Mouse (Mus musculus): ENCODE results near the gene Egfl8.
A peak's percentile ranks its signal among the peaks of the same experiment; 100 is the strongest.

Egfl8 gene

GRCm38 (mm10) chr17:34648141-34648890 lies 32.5 kb upstream of the Egfl8 start:
- DNase-seq (ENCODE audit: low spot score): no peak

GRCm38 (mm10) chr17:34646906-34647787 lies 31.4 kb upstream of the Egfl8 start, which contains the start of gene Atf6b:
Atf6b (plus strand) TSS chr17:34647146.
- DNase-seq (ENCODE audit: low spot score): peak; percentile 94

GRCm38 (mm10) chr17:34645831-34646511 lies 30.2 kb upstream of the Egfl8 start:
- no peak for DNase-seq (ENCODE audit: low spot score)

- no peak for DNase-seq (ENCODE audit: low spot score)
These were observed 29.6 kb upstream of the Egfl8 start for GRCm38 (mm10) chr17:34645256-34645829.

- DNase-seq (ENCODE audit: low spot score): peak; percentile 98
These were observed 28.8 kb upstream of the Egfl8 start, which contains the start of gene Fkbpl for GRCm38 (mm10) chr17:34644608-34645007. Fkbpl (plus strand) TSS chr17:34644764.

GRCm38 (mm10) chr17:34643944-34644343 lies 28.2 kb upstream of the Egfl8 start:
- DNase-seq (ENCODE audit: low spot score): no peak

GRCm38 (mm10) chr17:34643379-34643778 lies 27.6 kb upstream of the Egfl8 start:
- no peak for DNase-seq (ENCODE audit: low spot score)

- no peak for DNase-seq (ENCODE audit: low spot score)
These were observed 26.2 kb upstream of the Egfl8 start for GRCm38 (mm10) chr17:34641945-34642344.

GRCm38 (mm10) chr17:34640778-34641601 lies 25.2 kb upstream of the Egfl8 start:
- no peak for DNase-seq (ENCODE audit: low spot score)

GRCm38 (mm10) chr17:34639461-34640255 lies 23.9 kb upstream of the Egfl8 start:
- DNase-seq (ENCODE audit: low spot score): no peak

- DNase-seq (ENCODE audit: low spot score): no peak
These were observed 21.7 kb upstream of the Egfl8 start for GRCm38 (mm10) chr17:34637459-34637858.

GRCm38 (mm10) chr17:34635671-34636070 lies 19.9 kb upstream of the Egfl8 start:
- DNase-seq (ENCODE audit: low spot score): no peak

GRCm38 (mm10) chr17:34632261-34632691 lies 16.5 kb upstream of the Egfl8 start:
- no peak for DNase-seq (ENCODE audit: low spot score)

- DNase-seq (ENCODE audit: low spot score): no peak
These were observed 15.9 kb upstream of the Egfl8 start for GRCm38 (mm10) chr17:34631647-34632046.

GRCm38 (mm10) chr17:34630761-34631301 lies 15.1 kb upstream of the Egfl8 start:
- no peak for DNase-seq (ENCODE audit: low spot score)

GRCm38 (mm10) chr17:34629796-34630603 lies 14.2 kb upstream of the Egfl8 start:
- DNase-seq (ENCODE audit: low spot score): no peak

GRCm38 (mm10) chr17:34629221-34629751 lies 13.5 kb upstream of the Egfl8 start, which contains the start of gene Prrt1:
Prrt1 (plus strand) TSS chr17:34629533.
- DNase-seq (ENCODE audit: low spot score): no peak

GRCm38 (mm10) chr17:34628644-34628967 lies 12.8 kb upstream of the Egfl8 start:
- DNase-seq (ENCODE audit: low spot score): no peak

All from layer of hippocampus, adult 9-10 months (tissue).